Mouse (Mus musculus): Measurements from ENCODE around the gene Eif5a2.

DNA sequence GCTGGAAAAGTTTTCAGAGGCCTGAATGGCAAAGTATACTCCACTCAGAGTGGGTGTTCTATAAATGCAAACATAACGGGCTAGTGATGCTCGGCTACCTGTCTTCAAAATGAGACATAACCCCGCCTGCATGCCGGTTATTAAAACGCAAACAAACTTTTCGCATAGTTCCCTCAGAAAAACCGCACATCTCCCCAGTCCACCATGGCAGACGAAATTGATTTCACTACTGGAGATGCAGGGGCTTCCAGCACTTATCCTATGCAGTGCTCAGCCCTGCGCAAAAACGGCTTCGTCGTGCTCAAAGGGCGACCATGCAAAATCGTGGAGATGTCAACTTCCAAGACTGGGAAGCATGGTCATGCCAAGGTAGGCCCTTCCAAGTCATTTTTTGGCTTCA lies 772 bp downstream of the Eif5a2 start:
- TF ChIP-seq E2F4 (IDR thresholded peaks at IDR 0.05; ENCODE audit: insufficient read depth) (no peak), USF1 (IDR thresholded peaks at IDR 0.05; ENCODE audit: low read depth) (no peak), POLR2A (IDR thresholded peaks at IDR 0.05; ENCODE audit: insufficient read length, low read depth) (no peak)

Data from myocyte (in vitro differentiated cells).